Mouse (Mus musculus) limb, embryonic 11.5 days (tissue): ENCODE measurements around the gene Apba1. TPM values are rescaled to one million over a fixed set of nuclear protein-coding genes. Genes with fewer than 3 reads are reported as not detected.

ENCODE experiments used
- ATAC-seq: fragments of 200-750 bp; cut with Nextera tagmentation; 2 replicates; pipeline ENCODE4 v1.8.0; 2017; ENCODE audit warnings: low read depth; ENCODE audit not compliant: insufficient number of reproducible peaks, low FRiP score, low TSS enrichment
- DNase-seq: peaks from one replicate; pipeline ENCODE4 v3.0.0-alpha.2; 2015; ENCODE audit warnings: low spot score
- H3K27ac ChIP-seq: fragments of 300-500 bp; sonication (generic); replicated peaks from 2 replicates; pipeline ENCODE4 v1.5.1; 2014; ENCODE audit warnings: low read depth, mild to moderate bottlenecking, low read length
- H3K27me3 ChIP-seq: fragments of 300-500 bp; sonication (generic); 2 replicates; pipeline ENCODE4 v1.6.1; 2014; ENCODE audit warnings: mild to moderate bottlenecking, low read length, mixed read lengths; ENCODE audit not compliant: control insufficient read depth, insufficient read depth
- H3K36me3 ChIP-seq: fragments of 300-500 bp; sonication (generic); 2 replicates; pipeline ENCODE4 v1.6.1; 2014; ENCODE audit warnings: mild to moderate bottlenecking, low read length, moderate library complexity, mixed read lengths; ENCODE audit not compliant: control insufficient read depth, insufficient read depth
- H3K4me1 ChIP-seq: fragments of 300-500 bp; sonication (generic); 2 replicates; pipeline ENCODE4 v1.6.1; 2014; ENCODE audit warnings: low read length, mixed read lengths; ENCODE audit not compliant: control insufficient read depth, insufficient read depth
- H3K4me2 ChIP-seq: fragments of 300-500 bp; sonication (generic); 2 replicates; pipeline ENCODE4 v1.6.1; 2014; ENCODE audit warnings: low read depth, mild to moderate bottlenecking, moderate library complexity; ENCODE audit not compliant: severe bottlenecking
- H3K4me3 ChIP-seq: fragments of 300-500 bp; sonication (generic); 2 replicates; pipeline ENCODE4 v1.5.1; 2014; ENCODE audit warnings: low read depth, low read length
- H3K9ac ChIP-seq: fragments of 300-500 bp; sonication (generic); 2 replicates; pipeline ENCODE4 v1.6.1; 2014; ENCODE audit warnings: mild to moderate bottlenecking, low read length
- H3K9me3 ChIP-seq: fragments of 300-500 bp; sonication (generic); 2 replicates; pipeline ENCODE4 v1.6.1; 2016; ENCODE audit warnings: low read length; ENCODE audit not compliant: control insufficient read depth
- WGBS: fragments of 180-500 bp; shearing (Covaris S2); extraction: QIAGEN DNeasy Blood & Tissue Kit; methylation state at CpG from one replicate; pipeline ENCODE4 v1.1.7; 2014; 5-methylcytosine and 5-hydroxymethylcytosine counted together
- polyA plus RNA-seq: library from polyadenylated mRNA; unstranded; fragments of >200 nt; fragmentation: Nextera tagmentation; extraction: Ambion mirVana; gene quantifications from 2 replicates; pipeline ENCODE4 v1.2.1, GENCODE M21; 2014

Apba1 gene
- polyA plus RNA-seq, 1 experiment from 2014 or later: 0.13 TPM

- DNase-seq: no peak
- 90% methylated on average over 9 of the region's 9 CpGs for WGBS
- no peak overlapping the region for H3K27ac ChIP-seq
- H3K4me3 ChIP-seq: no peak overlapping the region
- no peaks in the 10 kb centered on the region for H3K4me1 ChIP-seq
- no peaks in the 10 kb centered on the region for H3K9me3 ChIP-seq
- no peaks in the 10 kb centered on the region for H3K27me3 ChIP-seq
- H3K4me2 ChIP-seq: no peak overlapping the region
- ATAC-seq: no peak
- no peaks in the 10 kb centered on the region for H3K36me3 ChIP-seq
- H3K9ac ChIP-seq: no peak overlapping the region
These were observed 107.4 kb downstream of the Apba1 start for GRCm38 (mm10) chr19:23866045-23866444.

GRCm38 (mm10) chr19:23867052-23867451 is 108.4 kb downstream of the Apba1 start:
- 88% methylated on average over 11 of the region's 11 CpGs for WGBS
- ATAC-seq: no peak
- H3K4me1 ChIP-seq: no peaks in the 10 kb centered on the region
- no peak for DNase-seq
- no peaks in the 10 kb centered on the region for H3K27me3 ChIP-seq
- H3K36me3 ChIP-seq: no peaks in the 10 kb centered on the region
- no peak overlapping the region for H3K9ac ChIP-seq
- H3K4me2 ChIP-seq: no peak overlapping the region
- no peak overlapping the region for H3K4me3 ChIP-seq
- H3K9me3 ChIP-seq: no peaks in the 10 kb centered on the region
- no peak overlapping the region for H3K27ac ChIP-seq

GRCm38 (mm10) chr19:23867589-23867988 is 108.9 kb downstream of the Apba1 start:
- ATAC-seq: no peak
- no peaks in the 10 kb centered on the region for H3K4me1 ChIP-seq
- WGBS: 93% methylated on average over 7 of the region's 7 CpGs

GRCm38 (mm10) chr19:23874502-23874901 is 115.8 kb downstream of the Apba1 start:
- no peaks in the 10 kb centered on the region for H3K9me3 ChIP-seq
- no peak for ATAC-seq
- 82% methylated on average over 6 of the region's 6 CpGs for WGBS

More at GRCm38 (mm10) chr19:23867589-23867988, 108.9 kb downstream of the Apba1 start:
- Histone ChIP-seq H3K9ac (no peak overlapping the region), H3K4me2 (no peak overlapping the region), H3K27ac (no peak overlapping the region), H3K27me3 (no peaks in the 10 kb centered on the region), H3K9me3 (no peaks in the 10 kb centered on the region), H3K36me3 (no peaks in the 10 kb centered on the region), H3K4me3 (no peak overlapping the region)
- no peak for DNase-seq

GRCm38 (mm10) chr19:23875819-23876218 is 117.1 kb downstream of the Apba1 start:
- DNase-seq (no peak), ATAC-seq (no peak)
- Histone ChIP-seq H3K9ac (no peak overlapping the region), H3K27ac (no peak overlapping the region), H3K9me3 (no peaks in the 10 kb centered on the region), H3K4me3 (no peak overlapping the region), H3K4me1 (no peaks in the 10 kb centered on the region), H3K27me3 (no peaks in the 10 kb centered on the region), H3K36me3 (no peaks in the 10 kb centered on the region), H3K4me2 (no peak overlapping the region)
- 90% methylated on average over 5 of the region's 5 CpGs for WGBS

More at GRCm38 (mm10) chr19:23874502-23874901, 115.8 kb downstream of the Apba1 start:
- Histone ChIP-seq H3K4me3 (no peak overlapping the region), H3K27ac (no peak overlapping the region), H3K27me3 (no peaks in the 10 kb centered on the region), H3K4me1 (no peaks in the 10 kb centered on the region), H3K9ac (no peak overlapping the region), H3K36me3 (no peaks in the 10 kb centered on the region), H3K4me2 (no peak overlapping the region)
- DNase-seq: no peak

- no peaks in the 10 kb centered on the region for H3K4me1 ChIP-seq
- no peak for DNase-seq
- no peaks in the 10 kb centered on the region for H3K27me3 ChIP-seq
- 71% methylated on average over 7 of the region's 7 CpGs for WGBS
- no peak overlapping the region for H3K9ac ChIP-seq
- H3K27ac ChIP-seq: no peak overlapping the region
- no peaks in the 10 kb centered on the region for H3K36me3 ChIP-seq
- no peak for ATAC-seq
- H3K4me2 ChIP-seq: no peak overlapping the region
- no peak overlapping the region for H3K4me3 ChIP-seq
- no peaks in the 10 kb centered on the region for H3K9me3 ChIP-seq
These were observed 121.2 kb downstream of the Apba1 start for GRCm38 (mm10) chr19:23879862-23880261.

- no peak for ATAC-seq
- no peak for DNase-seq
- Histone ChIP-seq H3K27me3 (peaks cover 3% of the 10 kb centered on the region; the same call in 1 of the 2 replicates), H3K4me2 (no peak overlapping the region), H3K9ac (no peak overlapping the region), H3K9me3 (no peaks in the 10 kb centered on the region), H3K4me1 (no peaks in the 10 kb centered on the region), H3K4me3 (no peak overlapping the region), H3K27ac (no peak overlapping the region), H3K36me3 (no peaks in the 10 kb centered on the region)
- WGBS: 90% methylated on average over 5 of the region's 5 CpGs
These were observed 127.5 kb downstream of the Apba1 start for GRCm38 (mm10) chr19:23886169-23886568.

- Histone ChIP-seq H3K27me3 (peaks cover 33% of the 10 kb centered on the region), H3K9ac (no peak overlapping the region), H3K4me2 (no peak overlapping the region), H3K36me3 (no peaks in the 10 kb centered on the region), H3K27ac (no peak overlapping the region), H3K4me3 (no peak overlapping the region), H3K4me1 (no peaks in the 10 kb centered on the region), H3K9me3 (no peaks in the 10 kb centered on the region)
- 84% methylated on average over 6 of the region's 6 CpGs for WGBS
- DNase-seq (no peak), ATAC-seq (no peak)
These were observed 132.7 kb downstream of the Apba1 start for GRCm38 (mm10) chr19:23891421-23891820.

- Histone ChIP-seq H3K4me3 (peak overlapping the region; percentile 28), H3K9ac (no peak overlapping the region; the same call in 1 of the 2 replicates), H3K9me3 (no peaks in the 10 kb centered on the region), H3K36me3 (no peaks in the 10 kb centered on the region), H3K27me3 (peaks cover 33% of the 10 kb centered on the region), H3K27ac (no peak overlapping the region), H3K4me1 (no peaks in the 10 kb centered on the region), H3K4me2 (peak overlapping the region; percentile 48)
- ATAC-seq (no peak), DNase-seq (peak; percentile 36)
- WGBS: 28% methylated on average over 32 of the region's 37 CpGs
These were observed 133.9 kb downstream of the Apba1 start for GRCm38 (mm10) chr19:23892633-23893032.
